Mouse (Mus musculus): Measurements from ENCODE around the gene Slc7a11. TPM values are rescaled to one million over a fixed set of nuclear protein-coding genes. Genes with fewer than 3 reads are reported as not detected.
"Not testable (repeated sequence)": the region's sequence is repeated elsewhere in the genome, so short reads cannot be mapped to it uniquely, and the experiment has no call there.

Gene Slc7a11
- total RNA-seq (2014; fragmentation: Nextera tagmentation) (0.59 TPM in 1 of 2 replicates, not detected in the other), total RNA-seq (2017) (0.09 and 0.34 TPM in 2 replicates)

DNA sequence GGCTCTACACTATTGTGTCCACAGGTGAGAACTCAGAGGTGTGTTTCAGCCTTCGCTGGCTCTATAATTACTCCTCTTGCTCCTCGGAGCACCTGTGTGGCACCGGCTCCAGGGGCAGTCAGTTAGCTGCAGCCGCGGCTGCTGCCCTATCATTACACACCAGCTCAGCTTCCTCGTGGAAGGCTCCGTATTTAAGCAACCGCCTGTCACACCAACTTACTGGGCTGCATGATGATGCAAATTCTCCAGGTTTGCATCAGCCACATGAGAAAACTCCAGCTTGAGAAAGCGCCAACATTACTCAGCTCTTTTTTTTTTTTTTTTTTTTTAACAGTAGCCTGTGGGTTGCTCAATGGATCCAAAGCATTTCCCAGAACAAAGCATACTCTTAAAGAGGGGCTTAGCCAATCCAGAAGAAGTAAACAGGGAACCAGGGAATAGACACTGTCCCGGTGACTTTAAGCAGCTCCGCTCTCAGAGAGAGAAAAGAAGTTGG is at the start of gene Slc7a11:
Gene Slc7a11, minus strand, starts transcription at position 194 of the 496 bp plus-strand sequence.
- ATAC-seq (replicated peaks; ENCODE audit: low FRiP score, low TSS enrichment, poor library complexity, severe bottlenecking), result peak; percentile 95

DNA sequence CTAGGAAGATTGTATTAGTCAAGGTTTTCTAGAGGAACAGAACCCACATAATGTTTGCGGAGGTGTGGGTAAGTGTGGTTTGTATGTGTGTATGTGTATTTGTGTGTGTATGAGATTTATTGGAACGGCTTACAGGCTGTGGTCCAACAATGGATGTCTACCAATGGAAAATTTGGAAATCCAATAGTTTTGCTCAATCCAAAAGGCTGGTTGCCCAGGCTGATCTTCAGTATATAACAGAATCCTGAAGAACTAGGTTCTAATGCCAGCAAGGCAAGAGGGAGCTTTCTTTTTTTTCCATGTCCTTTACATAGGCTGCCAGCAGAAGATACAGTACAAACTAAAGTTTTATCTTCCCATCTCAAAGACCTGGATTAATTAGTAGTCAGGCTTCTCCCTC is 48.3 kb upstream of the Slc7a11 start:
- ATAC-seq (replicated peaks; ENCODE audit: low FRiP score, low TSS enrichment, poor library complexity, severe bottlenecking), result no peak

DNA sequence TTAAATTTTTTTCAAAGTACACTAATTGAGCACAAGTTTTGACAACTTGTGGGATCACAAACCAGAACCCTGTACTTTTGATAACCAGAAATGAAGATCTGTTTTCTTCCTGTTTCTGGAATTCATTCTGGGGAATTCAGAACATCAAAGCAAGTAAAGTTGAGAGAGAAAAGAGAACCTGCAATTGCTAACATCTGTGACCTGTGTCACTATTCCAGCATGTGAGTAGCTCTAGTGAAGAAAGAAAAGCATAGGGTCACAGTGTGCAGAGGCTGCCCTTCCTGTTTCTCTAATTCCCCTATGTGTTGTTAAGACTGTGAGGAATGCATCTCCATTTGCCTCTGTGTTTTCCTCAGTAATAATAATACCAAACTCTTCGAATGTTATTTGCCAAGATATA is 40.7 kb upstream of the Slc7a11 start:
- ATAC-seq (replicated peaks; ENCODE audit: low FRiP score, low TSS enrichment, poor library complexity, severe bottlenecking), result no peak

DNA sequence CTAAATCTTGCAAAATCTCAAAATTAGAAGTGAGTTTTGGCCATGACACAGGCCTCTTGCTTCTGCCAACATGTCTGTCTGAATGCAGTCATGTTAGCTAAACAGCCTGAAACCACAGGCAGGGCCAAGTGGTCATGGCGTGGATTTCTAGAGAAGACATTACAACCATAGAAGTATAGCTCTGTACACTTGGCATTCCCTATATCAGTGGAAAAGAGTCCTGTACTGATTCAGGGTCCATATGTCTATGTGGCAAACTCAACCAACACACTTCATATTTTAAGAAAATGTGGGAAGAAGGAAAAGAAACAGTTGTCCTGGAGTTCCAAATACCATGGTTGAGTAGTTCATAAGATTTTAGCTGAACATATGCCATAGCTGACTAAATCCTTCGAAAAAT is 18.8 kb upstream of the Slc7a11 start:
- no peak for ATAC-seq (replicated peaks; ENCODE audit: low FRiP score, low TSS enrichment, poor library complexity, severe bottlenecking)

DNA sequence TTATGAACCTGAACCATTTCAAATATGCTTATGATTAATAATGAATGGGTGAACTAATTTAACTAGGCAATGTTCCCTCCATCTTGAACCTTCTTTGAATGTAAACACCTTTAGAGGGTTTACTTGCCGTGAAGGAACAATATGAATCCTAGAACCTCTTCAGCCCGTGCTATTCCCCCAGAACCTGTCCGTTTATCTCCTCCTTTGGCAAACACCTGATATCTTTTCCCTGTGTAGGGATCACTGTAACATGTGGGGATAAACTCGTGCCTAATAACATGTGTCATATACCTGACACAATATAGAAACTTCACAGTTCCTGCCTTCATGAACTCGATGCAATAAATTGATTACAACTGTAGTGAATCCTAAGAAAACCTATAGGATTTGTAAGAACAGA is 13.7 kb upstream of the Slc7a11 start:
- ATAC-seq (replicated peaks; ENCODE audit: low FRiP score, low TSS enrichment, poor library complexity, severe bottlenecking), result no peak

DNA sequence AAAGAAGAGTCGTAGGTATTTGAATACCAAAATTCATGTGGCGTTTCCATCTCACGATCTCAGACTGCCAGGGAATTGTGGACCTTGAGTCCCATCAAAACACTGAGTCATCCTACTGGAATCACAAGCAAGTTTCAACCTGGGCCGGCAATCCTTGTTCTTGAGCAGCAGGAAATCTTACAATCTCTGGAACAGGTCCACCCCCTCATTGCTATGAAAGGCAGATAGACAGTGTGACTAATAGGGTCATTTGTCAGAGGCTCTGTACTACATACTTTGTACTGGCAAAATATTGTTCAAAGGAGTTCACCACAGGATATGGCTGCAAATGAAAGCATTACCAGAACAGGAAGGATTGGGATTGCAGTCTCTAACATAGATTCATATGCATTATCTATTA is 13.2 kb upstream of the Slc7a11 start:
- ATAC-seq (replicated peaks; ENCODE audit: low FRiP score, low TSS enrichment, poor library complexity, severe bottlenecking), result no peak

DNA sequence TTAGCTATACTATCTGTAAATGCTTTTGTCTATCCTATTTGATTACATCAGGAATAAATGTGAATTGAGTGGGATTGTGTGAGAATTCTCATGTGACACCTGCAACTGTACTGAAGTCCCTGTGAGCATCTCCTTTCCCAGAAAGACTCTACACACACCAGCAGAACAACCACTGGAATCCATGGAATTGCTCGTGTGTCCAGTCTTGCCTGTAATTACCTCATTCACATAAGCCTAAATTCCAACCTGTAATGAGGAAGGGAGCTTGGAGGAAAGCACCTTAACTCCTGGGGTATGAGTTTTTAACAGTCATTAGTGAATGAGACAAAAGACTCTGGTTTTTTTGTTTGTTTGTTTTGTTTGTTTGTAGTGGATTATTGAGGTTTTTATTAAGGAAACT is 12.6 kb upstream of the Slc7a11 start:
- ATAC-seq (replicated peaks; ENCODE audit: low FRiP score, low TSS enrichment, poor library complexity, severe bottlenecking), result no peak

DNA sequence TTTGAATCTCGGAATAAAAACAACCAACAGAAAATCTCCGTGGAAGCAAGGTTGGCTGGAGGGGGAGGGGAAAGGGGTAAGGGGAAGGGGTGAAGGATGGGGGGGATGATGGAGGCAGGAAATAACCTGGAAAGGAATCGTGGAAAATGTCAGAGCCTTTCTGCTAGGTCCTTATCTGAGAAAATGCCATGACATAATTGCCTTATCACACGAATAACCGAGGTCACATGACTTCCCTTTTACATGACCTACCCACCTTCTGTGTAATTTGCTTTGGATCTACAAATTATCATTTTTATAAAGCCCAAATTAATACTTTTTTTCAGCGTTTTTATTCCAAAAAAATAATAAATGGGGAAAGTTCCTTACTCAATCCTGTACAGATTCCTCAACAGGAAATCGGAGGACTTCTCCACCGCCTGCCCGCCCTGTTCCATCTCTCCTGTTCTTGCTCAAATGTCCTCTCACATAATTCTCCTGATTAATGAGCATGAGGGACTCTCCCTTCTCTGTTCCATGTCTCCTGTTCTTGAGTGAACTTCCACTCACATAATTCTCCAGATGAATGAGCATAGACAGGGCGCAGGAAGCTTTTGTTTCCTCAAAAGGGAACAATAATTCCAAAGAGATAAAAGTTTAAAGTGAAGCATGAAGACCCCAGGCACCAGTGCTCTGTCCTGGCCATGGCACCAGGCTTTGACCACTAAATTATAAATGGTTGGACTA is 1.8 kb upstream of the Slc7a11 start:
- ATAC-seq (replicated peaks; ENCODE audit: low FRiP score, low TSS enrichment, poor library complexity, severe bottlenecking), result no peak

DNA sequence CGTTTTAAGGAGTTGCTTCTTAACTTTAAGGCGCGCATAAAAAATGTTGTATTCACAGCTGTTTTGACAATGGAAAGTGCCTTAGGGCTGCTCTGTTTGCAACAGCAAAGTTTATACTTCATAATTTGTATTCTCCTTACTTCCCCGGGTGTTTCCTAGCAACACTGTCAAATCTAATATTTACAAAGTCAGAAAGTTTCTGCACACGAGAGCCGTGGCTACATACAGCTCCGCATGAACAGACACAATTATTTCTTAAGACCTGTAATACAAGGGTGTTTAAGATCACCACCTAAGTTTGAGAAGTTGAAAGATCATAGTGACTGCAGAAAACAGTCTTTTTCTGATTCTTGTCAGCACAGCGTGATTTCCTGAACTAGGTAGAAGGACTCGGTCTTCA is 528 bp upstream of the Slc7a11 start:
- 0 out of 2 replicates have a peak, but pooled peaks have one; percentile 7 for ATAC-seq (replicated peaks; ENCODE audit: low FRiP score, low TSS enrichment, poor library complexity, severe bottlenecking)

DNA sequence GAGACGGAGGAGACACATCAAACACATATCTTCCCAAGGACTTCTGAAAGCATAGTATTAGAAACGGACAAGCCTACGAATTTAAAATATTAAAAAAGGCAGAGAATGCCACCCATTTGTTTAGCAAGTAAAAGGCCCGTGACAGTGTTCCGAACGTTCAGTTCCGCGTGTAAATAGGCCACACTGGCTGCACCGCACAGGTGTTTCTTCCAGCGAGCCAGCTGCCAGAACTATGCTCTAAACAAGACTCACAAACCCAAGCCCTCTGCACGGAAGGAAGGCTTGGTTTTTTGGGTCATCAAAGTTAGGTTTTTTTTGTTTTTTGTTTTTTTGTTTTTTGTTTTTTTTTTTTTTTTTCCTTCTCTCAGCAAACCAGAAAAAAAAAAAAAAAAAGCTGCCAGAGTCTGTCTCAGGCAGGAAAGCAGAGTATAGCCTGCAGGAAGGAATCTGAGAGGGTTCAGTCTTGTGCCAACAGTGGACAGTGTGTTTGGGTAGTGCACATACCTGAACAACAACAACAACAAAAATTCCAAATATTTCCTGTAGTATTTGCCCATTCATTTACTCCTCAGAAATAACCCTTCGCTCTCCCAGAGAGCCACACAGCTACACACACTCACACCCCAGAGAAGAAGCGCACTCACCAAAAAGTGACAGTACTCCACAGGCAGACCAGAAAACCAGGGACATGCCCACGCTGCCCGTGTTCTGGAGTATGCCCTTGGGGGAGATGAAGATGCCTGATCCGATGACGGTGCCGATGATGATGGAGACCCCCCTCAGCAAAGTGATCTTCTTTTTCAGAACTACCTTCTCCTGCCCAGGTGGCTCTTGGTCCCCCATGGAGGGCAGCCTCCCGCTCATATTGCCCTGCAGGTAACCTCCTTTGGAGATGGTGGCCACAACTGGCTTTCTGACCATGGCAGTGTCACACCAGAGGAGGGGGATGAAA is 797 bp downstream of the Slc7a11 start:
- no peak for ATAC-seq (replicated peaks; ENCODE audit: low FRiP score, low TSS enrichment, poor library complexity, severe bottlenecking)

DNA sequence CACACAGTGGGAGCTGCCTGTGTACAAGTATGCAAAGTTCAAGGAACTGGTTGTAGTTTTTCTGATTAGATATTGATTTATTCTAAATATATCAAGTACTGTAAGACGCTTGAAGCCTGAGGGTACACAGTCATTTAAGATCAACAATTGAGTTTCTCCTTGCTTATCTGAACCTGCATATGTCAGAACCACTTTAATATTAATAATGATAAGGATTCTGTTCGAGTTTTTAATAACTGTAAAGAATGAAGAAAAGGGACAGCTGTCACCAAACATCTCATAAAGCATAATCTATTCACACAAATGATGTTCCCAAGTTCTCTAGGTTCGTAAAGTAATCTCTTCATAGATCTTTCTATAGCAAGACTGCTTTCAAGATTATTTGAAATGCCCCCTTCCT is 2.1 kb downstream of the Slc7a11 start:
- no peak for ATAC-seq (replicated peaks; ENCODE audit: low FRiP score, low TSS enrichment, poor library complexity, severe bottlenecking)

DNA sequence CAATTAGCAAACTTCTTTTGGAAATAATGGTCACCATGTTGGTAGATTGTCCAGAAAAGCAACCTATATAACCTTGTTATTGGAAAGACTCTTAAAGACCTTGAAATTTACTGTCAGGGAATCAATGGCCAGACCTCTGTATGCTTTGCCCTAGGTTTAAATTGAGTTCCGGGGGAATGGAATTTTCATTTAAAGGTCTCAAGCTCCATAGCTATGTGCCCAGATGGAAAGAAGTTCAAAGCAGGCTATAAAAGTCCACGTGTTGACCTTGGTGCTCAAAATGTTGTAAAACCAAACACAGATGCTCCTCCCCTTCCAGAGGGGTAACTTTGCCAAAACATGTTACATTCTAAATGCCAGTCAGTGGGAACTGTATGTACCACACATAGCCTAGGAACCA is 3.0 kb downstream of the Slc7a11 start:
- ATAC-seq (replicated peaks; ENCODE audit: low FRiP score, low TSS enrichment, poor library complexity, severe bottlenecking), result no peak

DNA sequence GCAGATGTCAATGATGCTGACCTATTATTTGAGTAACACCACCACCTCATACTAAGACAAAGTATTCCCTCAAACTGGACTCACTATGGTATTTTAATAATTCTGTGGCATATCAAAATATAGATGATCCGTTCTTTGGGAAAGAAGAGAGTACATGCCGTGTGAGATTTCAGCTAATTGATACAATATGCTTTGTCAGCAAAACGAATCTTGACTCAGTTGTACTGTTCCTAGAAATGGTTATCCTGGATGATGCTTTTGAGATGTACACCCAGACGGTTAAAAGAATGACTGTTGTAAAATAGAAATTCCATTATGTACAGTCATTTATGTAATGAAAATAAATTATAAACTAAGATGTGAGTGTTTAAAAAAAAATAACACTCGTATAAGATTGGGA is 4.0 kb downstream of the Slc7a11 start:
- ATAC-seq (replicated peaks; ENCODE audit: low FRiP score, low TSS enrichment, poor library complexity, severe bottlenecking), result no peak

DNA sequence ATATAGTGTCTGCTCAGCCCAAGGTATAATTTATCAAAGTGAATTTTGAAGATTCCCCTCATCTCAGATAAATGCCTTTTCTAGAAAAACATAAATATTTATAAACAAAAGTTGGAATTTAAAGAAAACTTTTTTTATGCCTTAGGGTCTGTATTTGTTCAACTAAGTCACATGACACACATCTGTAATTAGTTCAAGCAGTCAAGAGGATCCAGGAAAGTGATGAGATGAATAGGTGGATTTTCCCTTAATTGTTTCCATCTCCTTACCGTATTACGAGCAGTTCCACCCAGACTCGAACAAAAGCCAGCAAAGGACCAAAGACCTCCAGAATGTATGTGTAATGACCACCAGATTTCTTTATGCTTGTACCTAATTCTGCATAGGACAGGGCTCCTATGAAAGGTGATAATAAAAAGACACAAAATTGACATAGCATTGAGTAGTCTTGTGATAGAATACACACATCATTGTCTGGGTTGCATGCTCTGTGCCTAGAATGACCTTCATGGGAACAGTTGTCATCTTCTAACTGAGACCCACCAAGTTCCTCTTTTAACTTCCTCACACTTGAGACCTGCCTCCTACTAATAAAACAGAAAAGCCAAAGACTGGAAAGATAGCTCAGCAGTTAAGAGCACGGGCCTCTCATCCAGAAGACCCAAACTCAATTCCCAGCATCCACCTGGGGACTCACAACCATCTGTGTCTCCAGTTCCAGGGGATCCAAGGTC is 4.7 kb downstream of the Slc7a11 start:
- no peak for ATAC-seq (replicated peaks; ENCODE audit: low FRiP score, low TSS enrichment, poor library complexity, severe bottlenecking)

DNA sequence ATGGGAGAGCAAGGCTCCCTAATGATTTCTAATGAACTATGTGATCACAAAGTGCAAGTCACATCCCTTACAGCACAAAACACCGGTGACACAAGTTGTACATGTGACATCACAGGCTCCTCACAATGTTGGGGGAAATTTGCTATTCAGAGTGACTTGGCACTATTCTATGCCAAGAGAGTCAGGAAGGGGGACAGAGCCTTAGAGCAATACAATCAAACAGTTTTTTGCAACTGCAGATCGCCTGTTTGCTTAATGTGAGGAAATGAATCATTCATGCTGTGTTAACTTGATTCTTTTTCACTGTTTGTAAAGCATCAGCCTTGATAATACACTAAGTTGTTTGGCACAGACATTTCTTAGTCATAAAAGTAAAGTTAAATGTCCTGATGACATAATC is 5.3 kb downstream of the Slc7a11 start:
- peak; percentile 39; the same call in 1 of the 2 replicates for ATAC-seq (replicated peaks; ENCODE audit: low FRiP score, low TSS enrichment, poor library complexity, severe bottlenecking)

DNA sequence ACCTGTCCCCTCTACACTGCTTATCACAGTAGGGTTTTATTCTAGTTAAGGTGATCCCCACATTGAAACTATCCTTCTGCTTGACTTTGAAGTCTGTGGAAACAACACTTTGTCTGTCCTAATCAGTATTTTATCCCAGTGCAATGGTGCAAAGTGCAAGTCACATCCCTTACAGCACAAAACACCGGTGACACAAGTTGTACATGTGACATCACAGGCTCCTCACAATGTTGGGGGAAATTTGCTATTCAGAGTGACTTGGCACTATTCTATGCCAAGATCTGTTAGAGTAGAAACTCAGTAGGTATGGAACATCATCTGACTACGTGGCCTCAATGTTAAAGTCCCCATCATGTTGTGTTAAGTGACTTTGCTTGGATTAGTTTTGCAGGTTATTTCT is 7.0 kb downstream of the Slc7a11 start:
- ATAC-seq (replicated peaks; ENCODE audit: low FRiP score, low TSS enrichment, poor library complexity, severe bottlenecking), result not testable (repeated sequence)

DNA sequence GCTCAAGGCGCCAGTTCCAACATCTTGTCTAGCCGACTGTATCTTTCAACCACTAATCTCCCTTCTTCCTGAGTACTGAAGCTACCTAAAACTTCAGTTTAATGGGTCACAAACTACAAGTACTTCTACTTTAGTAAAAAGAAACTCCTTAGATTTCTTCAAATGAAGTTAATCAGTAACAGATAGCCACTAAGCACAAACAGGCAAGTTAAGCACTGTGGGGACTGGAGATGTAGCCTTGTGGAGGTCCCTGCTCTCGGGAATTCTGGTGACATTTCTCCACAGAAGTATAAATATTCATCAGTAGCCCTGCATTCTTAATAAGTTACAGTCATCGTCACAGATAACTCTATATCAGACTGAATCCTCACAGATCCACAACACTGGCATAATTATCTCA is 9.6 kb downstream of the Slc7a11 start:
- no peak for ATAC-seq (replicated peaks; ENCODE audit: low FRiP score, low TSS enrichment, poor library complexity, severe bottlenecking)

DNA sequence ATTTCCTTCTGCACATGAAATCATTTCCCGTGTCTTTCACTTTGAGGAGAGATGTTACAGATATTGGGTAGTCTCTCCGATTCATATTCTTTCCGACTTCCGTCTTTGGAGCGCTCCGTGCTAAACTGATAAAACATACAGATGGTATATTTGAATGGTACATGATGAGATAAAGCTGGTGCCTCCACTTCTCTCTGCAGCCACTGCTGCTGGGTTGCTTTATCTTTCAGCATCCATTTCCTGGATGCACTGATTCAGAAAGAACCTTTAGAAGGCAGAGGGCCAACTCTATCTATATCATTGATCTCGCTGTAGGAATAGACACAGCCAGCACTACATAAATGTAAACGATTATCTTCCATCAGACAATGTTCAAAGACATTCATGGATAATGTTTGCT is 12.6 kb downstream of the Slc7a11 start:
- ATAC-seq (replicated peaks; ENCODE audit: low FRiP score, low TSS enrichment, poor library complexity, severe bottlenecking), result no peak

DNA sequence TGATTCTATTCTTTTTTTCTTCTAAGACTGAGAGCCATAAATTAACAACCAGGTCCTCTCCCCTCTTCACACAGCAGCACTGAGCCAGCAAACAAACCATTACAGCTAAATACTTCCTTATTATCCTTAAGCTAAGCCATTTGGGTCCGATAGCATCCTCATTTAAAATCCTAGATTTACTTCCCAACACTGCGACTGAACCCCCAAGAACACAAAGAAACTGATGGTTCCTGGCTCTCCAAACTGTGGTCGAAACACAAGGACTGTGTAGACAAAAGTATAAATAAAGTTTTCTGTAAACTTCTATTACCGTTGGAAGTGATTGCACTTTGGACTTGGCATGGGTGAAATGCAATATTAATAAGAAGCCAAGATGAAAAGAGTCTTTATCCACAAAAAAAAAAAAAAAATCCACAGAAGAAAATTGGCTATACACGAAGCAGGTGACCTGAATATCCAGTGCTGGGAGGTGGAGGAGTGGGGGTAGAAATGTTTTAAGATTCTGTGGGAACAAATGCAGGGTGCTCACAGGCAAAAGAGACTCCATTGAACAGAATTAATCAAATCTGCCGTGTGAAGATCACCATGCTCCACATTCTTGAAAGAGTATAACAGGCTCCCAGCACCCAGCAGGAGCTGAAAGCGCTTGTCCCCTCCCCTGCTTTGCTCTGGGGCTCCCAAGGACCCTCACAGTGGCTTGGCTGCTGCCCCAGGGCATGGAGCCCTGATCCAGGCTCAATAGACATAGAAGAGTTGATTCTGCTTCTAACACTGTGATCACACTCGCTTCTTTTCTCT is 21.7 kb downstream of the Slc7a11 start:
- no peak for ATAC-seq (replicated peaks; ENCODE audit: low FRiP score, low TSS enrichment, poor library complexity, severe bottlenecking)
